Mouse (Mus musculus): ENCODE data around the gene Vps29. TPM values are rescaled to one million over a fixed set of nuclear protein-coding genes. Genes with fewer than 3 reads are reported as not detected.

Gene Vps29
- polyA plus RNA-seq, 2 experiments from 2014 or later: 193 to 203 TPM

- no peak for ATAC-seq
These were observed 45.7 kb downstream of the Vps29 start for GRCm38 (mm10) chr5:122399871-122400270.

- ATAC-seq: peak; percentile 23
These were observed 46.6 kb downstream of the Vps29 start for GRCm38 (mm10) chr5:122400628-122401302.

GRCm38 (mm10) chr5:122401303-122401640 lies 47.1 kb downstream of the Vps29 start:
- peak; percentile 79 for ATAC-seq

- no peak for ATAC-seq
These were observed 48.0 kb downstream of the Vps29 start for GRCm38 (mm10) chr5:122402160-122402559.

GRCm38 (mm10) chr5:122402772-122403171 lies 48.6 kb downstream of the Vps29 start:
- no peak for ATAC-seq

- no peak for ATAC-seq
These were observed 49.2 kb downstream of the Vps29 start for GRCm38 (mm10) chr5:122403362-122403761.

- no peak for ATAC-seq
These were observed 51.4 kb downstream of the Vps29 start for GRCm38 (mm10) chr5:122405537-122405936.

GRCm38 (mm10) chr5:122409692-122410645 lies 55.8 kb downstream of the Vps29 start:
- no peak for ATAC-seq

- no peak for ATAC-seq
These were observed 57.7 kb downstream of the Vps29 start for GRCm38 (mm10) chr5:122411892-122412291.

- ATAC-seq: no peak
These were observed 58.7 kb downstream of the Vps29 start for GRCm38 (mm10) chr5:122412826-122413225.

GRCm38 (mm10) chr5:122414351-122414750 lies 60.2 kb downstream of the Vps29 start:
- ATAC-seq: no peak

Other genes starting within 250 kb of the Vps29 start
- gene Ccdc63, start 213.5 kb upstream of the Vps29 start, polyA plus RNA-seq (2017; shearing (Covaris generic)): under 1 TPM in 1 of 2 experiments, not detected in 1; 0.75 TPM
- gene Ppp1cc, start 196.1 kb upstream of the Vps29 start, polyA plus RNA-seq (2017; shearing (Covaris generic)): 10 to 100 TPM; 34.6 to 82.0 TPM
- 100 to 1,000 TPM in 1 of 2 experiments, 10 to 100 TPM in 1; 51.8 to 108 TPM for gene Hvcn1, start 147.6 kb upstream of the Vps29 start, polyA plus RNA-seq (2017; shearing (Covaris generic))
- 1 to 10 TPM; 1.1 to 2.0 TPM for gene Tctn1, start 89.9 kb upstream of the Vps29 start, polyA plus RNA-seq (2017; shearing (Covaris generic))
- 10 to 100 TPM; 17.8 to 18.7 TPM for gene Pptc7, start 70.0 kb upstream of the Vps29 start, polyA plus RNA-seq (2017; shearing (Covaris generic))
- 10 to 100 TPM; 13.6 to 17.0 TPM for gene Rad9b, start 136 bp upstream of the Vps29 start, polyA plus RNA-seq (2017; shearing (Covaris generic))
- gene Gpn3, start 17.5 kb downstream of the Vps29 start, polyA plus RNA-seq (2017; shearing (Covaris generic)): 10 to 100 TPM; 56.9 to 67.7 TPM
- 1 to 10 TPM; 6.9 to 7.4 TPM for gene Fam216a, start 18.0 kb downstream of the Vps29 start, polyA plus RNA-seq (2017; shearing (Covaris generic))
- gene Arpc3, start 37.5 kb downstream of the Vps29 start, polyA plus RNA-seq (2017; shearing (Covaris generic)): 100 to 1,000 TPM; 394 to 533 TPM
- 10 to 100 TPM; 17.7 to 22.8 TPM for gene Anapc7, start 67.3 kb downstream of the Vps29 start, polyA plus RNA-seq (2017; shearing (Covaris generic))
- gene Atp2a2, start 147.9 kb downstream of the Vps29 start, polyA plus RNA-seq (2017; shearing (Covaris generic)): 10 to 100 TPM in 1 of 2 experiments, 1 to 10 TPM in 1; 10.0 to 14.8 TPM